Mouse (Mus musculus): Measurements from ENCODE around the gene Kdm2b.

DNA sequence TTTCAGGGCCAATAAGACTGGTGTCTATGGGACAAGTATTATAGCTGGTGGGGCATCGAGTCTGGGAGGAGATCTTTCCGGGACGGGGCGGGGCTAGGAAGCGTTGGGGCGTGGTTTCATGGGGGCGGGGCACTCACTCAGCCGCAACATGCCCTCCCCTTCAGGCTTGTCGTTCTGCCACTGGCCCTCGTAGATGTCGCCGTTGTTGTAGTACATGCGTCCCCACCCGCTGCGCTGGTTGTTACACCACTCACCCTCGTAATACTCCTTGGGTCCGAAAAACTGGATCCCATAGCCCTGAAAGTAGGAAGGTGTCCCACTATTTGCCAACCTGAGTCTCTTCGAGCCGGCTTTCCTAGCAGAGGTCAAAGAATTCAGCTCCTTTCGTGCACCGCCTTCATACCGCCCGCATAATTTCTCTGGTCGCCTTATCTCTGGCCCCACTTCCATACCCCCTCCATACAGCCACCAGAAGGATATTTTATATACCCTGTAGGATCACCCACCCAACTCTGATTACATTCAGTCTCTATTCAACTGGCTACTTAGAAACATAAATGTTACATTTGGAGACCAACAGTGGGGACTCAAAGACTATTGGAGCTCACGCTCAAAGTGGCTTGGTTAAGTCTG is 49.6 kb upstream of the Kdm2b start:
- TF ChIP-seq ZC3H11A (IDR thresholded peaks at IDR 0.05; ENCODE audit: borderline replicate concordance, low read depth, low read length) (no peak), ZNF384 (IDR thresholded peaks at IDR 0.05; ENCODE audit: low read depth, low read length) (no peak), MAFK (IDR thresholded peaks at IDR 0.05; ENCODE audit: insufficient read depth, low read depth, low read length) (no peak), HCFC1 (IDR thresholded peaks at IDR 0.05; ENCODE audit: borderline replicate concordance, insufficient read depth, low read length) (no peak)
